Mouse (Mus musculus) spleen, adult 2 months (tissue): ENCODE results near the gene Akr1b3.

Experiments used
- CTCF ChIP-seq: fragments of 200-500 bp; IDR thresholded peaks from 2 replicates; pipeline ENCODE4 v1.5.1; 2011; ENCODE audit warnings: mild to moderate bottlenecking, inconsistent platforms; ENCODE audit not compliant: insufficient read depth, insufficient read length, insufficient replicate concordance; ENCODE audit errors: extremely low read depth
- POLR2A ChIP-seq: fragments of 200-500 bp; IDR thresholded peaks from 2 replicates; pipeline ENCODE4 v1.6.1; 2011; ENCODE audit warnings: low read depth, low read length, inconsistent platforms

- TF ChIP-seq POLR2A (no peak), CTCF (no peak)
These were observed 10.5 kb downstream of the Akr1b3 start for GRCm38 (mm10) chr6:34306797-34307196.
